Mouse (Mus musculus) liver, adult 2 months (tissue): Measurements from ENCODE around the gene Kcnj5.

Experiments
- CTCF ChIP-seq: fragments of 200-500 bp; IDR thresholded peaks from 2 replicates; pipeline ENCODE4 v1.5.1; 2011; ENCODE audit warnings: low read depth, low read length, control low read depth
- POLR2A ChIP-seq: fragments of 200-500 bp; IDR thresholded peaks from 2 replicates; pipeline ENCODE4 v1.6.1; 2011; ENCODE audit warnings: low read length, control low read depth; ENCODE audit not compliant: insufficient read depth; ENCODE audit errors: extremely low read depth

GRCm38 (mm10) chr9:32344489-32344888 is 339 bp upstream of the Kcnj5 start:
- TF ChIP-seq CTCF (no peak), POLR2A (no peak)
